Mouse (Mus musculus): ENCODE data around the gene Prpf6. TPM values are rescaled to one million over a fixed set of nuclear protein-coding genes. Genes with fewer than 3 reads are reported as not detected.

Prpf6 gene
- polyA plus RNA-seq, 1 experiment, result 27.7 TPM

GRCm38 (mm10) chr2:181569856-181570255 lies 21.8 kb upstream of the Prpf6 start:
- WGBS, result 97% methylated on average over 10 of the region's 10 CpGs
- H3K4me3 ChIP-seq (replicated peaks; ENCODE audit: control insufficient read depth, low read depth, low read length), result no peak overlapping the region
- TF ChIP-seq POLR2A (IDR thresholded peaks at IDR 0.05; ENCODE audit: borderline replicate concordance, control insufficient read depth, low read depth, low read length), result no peak
- TF ChIP-seq CTCF (IDR thresholded peaks at IDR 0.05; ENCODE audit: control insufficient read depth, insufficient read depth, low read length), result no peak
- H3K27ac ChIP-seq (ENCODE audit: control insufficient read depth, insufficient read depth, low read depth, low read length, poor library complexity), result no peak overlapping the region
- H3K4me1 ChIP-seq (ENCODE audit: control insufficient read depth, insufficient read depth, low read length), result no peaks in the 10 kb centered on the region

- 86% methylated on average over 8 of the region's 8 CpGs for WGBS
- TF ChIP-seq CTCF (IDR thresholded peaks at IDR 0.05; ENCODE audit: control insufficient read depth, insufficient read depth, low read length) (no peak), POLR2A (IDR thresholded peaks at IDR 0.05; ENCODE audit: borderline replicate concordance, control insufficient read depth, low read depth, low read length) (no peak)
- no peak overlapping the region for H3K4me3 ChIP-seq (replicated peaks; ENCODE audit: control insufficient read depth, low read depth, low read length)
- no peaks in the 10 kb centered on the region for H3K4me1 ChIP-seq (ENCODE audit: control insufficient read depth, insufficient read depth, low read length)
- no peak overlapping the region for H3K27ac ChIP-seq (ENCODE audit: control insufficient read depth, insufficient read depth, low read depth, low read length, poor library complexity)
Measured at GRCm38 (mm10) chr2:181570375-181570774, 21.3 kb upstream of the Prpf6 start.

- H3K27ac ChIP-seq (ENCODE audit: control insufficient read depth, insufficient read depth, low read depth, low read length, poor library complexity), result no peak overlapping the region
- H3K4me3 ChIP-seq (replicated peaks; ENCODE audit: control insufficient read depth, low read depth, low read length), result no peak overlapping the region
- TF ChIP-seq CTCF (IDR thresholded peaks at IDR 0.05; ENCODE audit: control insufficient read depth, insufficient read depth, low read length) (no peak), POLR2A (IDR thresholded peaks at IDR 0.05; ENCODE audit: borderline replicate concordance, control insufficient read depth, low read depth, low read length) (no peak)
- no peaks in the 10 kb centered on the region for H3K4me1 ChIP-seq (ENCODE audit: control insufficient read depth, insufficient read depth, low read length)
- 67% methylated on average over 6 of the region's 6 CpGs for WGBS
Measured at GRCm38 (mm10) chr2:181570921-181571595, 20.6 kb upstream of the Prpf6 start.

GRCm38 (mm10) chr2:181571941-181572670 lies 19.6 kb upstream of the Prpf6 start:
- H3K27ac ChIP-seq (ENCODE audit: control insufficient read depth, insufficient read depth, low read depth, low read length, poor library complexity), result no peak overlapping the region
- WGBS, result 90% methylated on average over 11 of the region's 11 CpGs
- peaks cover 1% of the 10 kb centered on the region; the same call in 1 of the 2 replicates for H3K4me1 ChIP-seq (ENCODE audit: control insufficient read depth, insufficient read depth, low read length)
- H3K4me3 ChIP-seq (replicated peaks; ENCODE audit: control insufficient read depth, low read depth, low read length), result no peak overlapping the region
- TF ChIP-seq POLR2A (IDR thresholded peaks at IDR 0.05; ENCODE audit: borderline replicate concordance, control insufficient read depth, low read depth, low read length), result no peak
- no peak for TF ChIP-seq CTCF (IDR thresholded peaks at IDR 0.05; ENCODE audit: control insufficient read depth, insufficient read depth, low read length)

GRCm38 (mm10) chr2:181572921-181573920 lies 18.4 kb upstream of the Prpf6 start:
- TF ChIP-seq POLR2A (IDR thresholded peaks at IDR 0.05; ENCODE audit: borderline replicate concordance, control insufficient read depth, low read depth, low read length) (no peak), CTCF (IDR thresholded peaks at IDR 0.05; ENCODE audit: control insufficient read depth, insufficient read depth, low read length) (no peak)
- 93% methylated on average over 15 of the region's 15 CpGs for WGBS
- Histone ChIP-seq H3K4me1 (ENCODE audit: control insufficient read depth, insufficient read depth, low read length) (peaks cover 1% of the 10 kb centered on the region; the same call in 1 of the 2 replicates), H3K4me3 (replicated peaks; ENCODE audit: control insufficient read depth, low read depth, low read length) (no peak overlapping the region), H3K27ac (ENCODE audit: control insufficient read depth, insufficient read depth, low read depth, low read length, poor library complexity) (no peak overlapping the region)

GRCm38 (mm10) chr2:181573961-181574360 lies 17.7 kb upstream of the Prpf6 start:
- 81% methylated on average over 9 of the region's 9 CpGs for WGBS
- Histone ChIP-seq H3K4me1 (ENCODE audit: control insufficient read depth, insufficient read depth, low read length) (peaks cover 1% of the 10 kb centered on the region; the same call in 1 of the 2 replicates), H3K27ac (ENCODE audit: control insufficient read depth, insufficient read depth, low read depth, low read length, poor library complexity) (no peak overlapping the region), H3K4me3 (replicated peaks; ENCODE audit: control insufficient read depth, low read depth, low read length) (no peak overlapping the region)
- TF ChIP-seq POLR2A (IDR thresholded peaks at IDR 0.05; ENCODE audit: borderline replicate concordance, control insufficient read depth, low read depth, low read length) (no peak), CTCF (IDR thresholded peaks at IDR 0.05; ENCODE audit: control insufficient read depth, insufficient read depth, low read length) (no peak)

GRCm38 (mm10) chr2:181574921-181575545 lies 16.6 kb upstream of the Prpf6 start:
- Histone ChIP-seq H3K4me3 (replicated peaks; ENCODE audit: control insufficient read depth, low read depth, low read length) (no peak overlapping the region), H3K4me1 (ENCODE audit: control insufficient read depth, insufficient read depth, low read length) (peaks cover 1% of the 10 kb centered on the region; the same call in 1 of the 2 replicates)

More at GRCm38 (mm10) chr2:181574921-181575545, 16.6 kb upstream of the Prpf6 start:
- TF ChIP-seq CTCF (IDR thresholded peaks at IDR 0.05; ENCODE audit: control insufficient read depth, insufficient read depth, low read length) (no peak), POLR2A (IDR thresholded peaks at IDR 0.05; ENCODE audit: borderline replicate concordance, control insufficient read depth, low read depth, low read length) (no peak)
- H3K27ac ChIP-seq (ENCODE audit: control insufficient read depth, insufficient read depth, low read depth, low read length, poor library complexity), result no peak overlapping the region
- WGBS, result 92% methylated on average over 7 of the region's 7 CpGs
